Mouse (Mus musculus): Measurements from ENCODE around the gene Plekhb2. TPM values are rescaled to one million over a fixed set of nuclear protein-coding genes. Genes with fewer than 3 reads are reported as not detected.

The Plekhb2 gene
- polyA plus RNA-seq, 1 experiment from 2014 or later, result 57.3 TPM

- ATAC-seq (ENCODE audit: insufficient read depth, low FRiP score, low TSS enrichment), result no peak
- H3K9ac ChIP-seq (ENCODE audit: low read length), result no peak overlapping the region
- 77% methylated on average over 12 of the region's 12 CpGs for WGBS
- no peak overlapping the region for H3K27ac ChIP-seq (ENCODE audit: low read depth, low read length)
- DNase-seq (ENCODE audit: low spot score), result no peak
- no peaks in the 10 kb centered on the region for H3K27me3 ChIP-seq (ENCODE audit: control insufficient read depth, insufficient read depth, low read length)
- H3K4me2 ChIP-seq (ENCODE audit: low read depth), result no peak overlapping the region
- no peaks in the 10 kb centered on the region for H3K4me1 ChIP-seq (ENCODE audit: control insufficient read depth, insufficient read depth, low read length)
- no peaks in the 10 kb centered on the region for H3K36me3 ChIP-seq (ENCODE audit: control insufficient read depth, insufficient read depth, low read length)
- no peak overlapping the region for H3K4me3 ChIP-seq (ENCODE audit: low read depth, low read length)
- no peaks in the 10 kb centered on the region for H3K9me3 ChIP-seq (ENCODE audit: control insufficient read depth, low read length)
Observed at GRCm38 (mm10) chr1:34855056-34855739, 5.4 kb downstream of the Plekhb2 start.

DNA sequence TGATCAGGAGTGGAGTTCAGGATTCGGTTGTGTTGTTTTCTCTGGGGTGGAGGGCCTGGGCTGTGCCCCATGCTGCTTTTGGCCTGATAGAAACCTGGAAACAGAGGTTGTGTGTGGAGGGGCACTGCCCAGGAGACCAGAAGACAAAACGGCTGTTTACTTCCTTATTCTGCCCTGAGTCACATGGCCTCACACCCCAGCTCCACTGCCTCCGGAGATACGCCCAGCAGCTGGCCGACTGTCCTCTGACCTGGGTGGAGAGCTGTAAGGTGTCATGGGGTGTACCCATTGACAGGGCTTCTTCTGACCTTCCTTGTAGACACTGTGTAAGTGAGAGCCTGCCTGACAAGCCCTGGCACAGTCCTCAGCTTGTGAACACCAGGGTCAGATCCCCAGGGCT is 8.9 kb downstream of the Plekhb2 start:
- 71% methylated on average over 5 of the region's 5 CpGs for WGBS
- no peaks in the 10 kb centered on the region for H3K9me3 ChIP-seq (ENCODE audit: control insufficient read depth, low read length)
- no peak overlapping the region for H3K4me3 ChIP-seq (ENCODE audit: low read depth, low read length)
- H3K36me3 ChIP-seq (ENCODE audit: control insufficient read depth, insufficient read depth, low read length), result peaks cover 4% of the 10 kb centered on the region; the same call in 1 of the 2 replicates
- no peaks in the 10 kb centered on the region for H3K4me1 ChIP-seq (ENCODE audit: control insufficient read depth, insufficient read depth, low read length)
- H3K9ac ChIP-seq (ENCODE audit: low read length), result no peak overlapping the region
- ATAC-seq (ENCODE audit: insufficient read depth, low FRiP score, low TSS enrichment) (no peak), DNase-seq (ENCODE audit: low spot score) (no peak)
- no peak overlapping the region for H3K27ac ChIP-seq (ENCODE audit: low read depth, low read length)
- no peak overlapping the region for H3K4me2 ChIP-seq (ENCODE audit: low read depth)
- no peaks in the 10 kb centered on the region for H3K27me3 ChIP-seq (ENCODE audit: control insufficient read depth, insufficient read depth, low read length)

DNA sequence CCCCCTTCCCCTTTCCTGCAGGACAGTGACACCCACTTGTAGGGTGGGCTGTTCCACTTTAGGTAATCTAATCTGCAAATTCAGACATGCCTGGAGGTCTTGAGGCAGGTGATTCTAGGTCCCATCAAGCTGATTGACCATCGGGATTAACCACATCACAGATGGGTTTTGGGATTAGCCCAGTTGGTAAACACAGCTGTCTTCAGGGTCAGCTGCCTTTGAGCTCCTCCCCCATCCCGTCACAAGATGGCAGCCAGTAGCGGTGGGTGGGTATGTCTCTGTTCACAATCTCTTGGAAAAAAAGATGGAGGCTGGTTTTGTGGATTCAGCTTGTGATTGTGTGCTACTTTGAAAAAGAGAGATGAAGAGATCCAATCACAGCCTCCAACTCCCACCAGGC is 10.0 kb downstream of the Plekhb2 start:
- DNase-seq (ENCODE audit: low spot score), result no peak
- H3K27ac ChIP-seq (ENCODE audit: low read depth, low read length), result no peak overlapping the region
- no peak overlapping the region for H3K9ac ChIP-seq (ENCODE audit: low read length)
- WGBS, result 88% methylated on average over 3 of the region's 3 CpGs
- ATAC-seq (ENCODE audit: insufficient read depth, low FRiP score, low TSS enrichment), result no peak
- H3K9me3 ChIP-seq (ENCODE audit: control insufficient read depth, low read length), result no peaks in the 10 kb centered on the region
- H3K4me3 ChIP-seq (ENCODE audit: low read depth, low read length), result no peak overlapping the region
- H3K27me3 ChIP-seq (ENCODE audit: control insufficient read depth, insufficient read depth, low read length), result no peaks in the 10 kb centered on the region
- H3K4me1 ChIP-seq (ENCODE audit: control insufficient read depth, insufficient read depth, low read length), result no peaks in the 10 kb centered on the region
- no peak overlapping the region for H3K4me2 ChIP-seq (ENCODE audit: low read depth)
- peaks cover 4% of the 10 kb centered on the region; the same call in 1 of the 2 replicates for H3K36me3 ChIP-seq (ENCODE audit: control insufficient read depth, insufficient read depth, low read length)

- WGBS, result 85% methylated on average over 7 of the region's 7 CpGs
- H3K27ac ChIP-seq (ENCODE audit: low read depth, low read length), result no peak overlapping the region
- ATAC-seq (ENCODE audit: insufficient read depth, low FRiP score, low TSS enrichment), result no peak
Observed at GRCm38 (mm10) chr1:34860205-34860604, 10.4 kb downstream of the Plekhb2 start.

GRCm38 (mm10) chr1:34862877-34863276 is 13.1 kb downstream of the Plekhb2 start:
- H3K9ac ChIP-seq (ENCODE audit: low read length), result no peak overlapping the region
- H3K9me3 ChIP-seq (ENCODE audit: control insufficient read depth, low read length), result no peaks in the 10 kb centered on the region
- no peaks in the 10 kb centered on the region for H3K4me1 ChIP-seq (ENCODE audit: control insufficient read depth, insufficient read depth, low read length)
- no peaks in the 10 kb centered on the region for H3K27me3 ChIP-seq (ENCODE audit: control insufficient read depth, insufficient read depth, low read length)
- H3K4me3 ChIP-seq (ENCODE audit: low read depth, low read length), result no peak overlapping the region
- ATAC-seq (ENCODE audit: insufficient read depth, low FRiP score, low TSS enrichment) (no peak), DNase-seq (ENCODE audit: low spot score) (no peak)
- H3K4me2 ChIP-seq (ENCODE audit: low read depth), result no peak overlapping the region
- WGBS, result 95% methylated on average over 13 of the region's 13 CpGs
- no peak overlapping the region for H3K27ac ChIP-seq (ENCODE audit: low read depth, low read length)
- peaks cover 4% of the 10 kb centered on the region; the same call in 1 of the 2 replicates for H3K36me3 ChIP-seq (ENCODE audit: control insufficient read depth, insufficient read depth, low read length)

More at GRCm38 (mm10) chr1:34860205-34860604, 10.4 kb downstream of the Plekhb2 start:
- Histone ChIP-seq H3K4me3 (ENCODE audit: low read depth, low read length) (no peak overlapping the region), H3K9ac (ENCODE audit: low read length) (no peak overlapping the region), H3K4me2 (ENCODE audit: low read depth) (no peak overlapping the region), H3K36me3 (ENCODE audit: control insufficient read depth, insufficient read depth, low read length) (peaks cover 4% of the 10 kb centered on the region; the same call in 1 of the 2 replicates), H3K4me1 (ENCODE audit: control insufficient read depth, insufficient read depth, low read length) (no peaks in the 10 kb centered on the region), H3K9me3 (ENCODE audit: control insufficient read depth, low read length) (no peaks in the 10 kb centered on the region), H3K27me3 (ENCODE audit: control insufficient read depth, insufficient read depth, low read length) (no peaks in the 10 kb centered on the region)
- no peak for DNase-seq (ENCODE audit: low spot score)

DNA sequence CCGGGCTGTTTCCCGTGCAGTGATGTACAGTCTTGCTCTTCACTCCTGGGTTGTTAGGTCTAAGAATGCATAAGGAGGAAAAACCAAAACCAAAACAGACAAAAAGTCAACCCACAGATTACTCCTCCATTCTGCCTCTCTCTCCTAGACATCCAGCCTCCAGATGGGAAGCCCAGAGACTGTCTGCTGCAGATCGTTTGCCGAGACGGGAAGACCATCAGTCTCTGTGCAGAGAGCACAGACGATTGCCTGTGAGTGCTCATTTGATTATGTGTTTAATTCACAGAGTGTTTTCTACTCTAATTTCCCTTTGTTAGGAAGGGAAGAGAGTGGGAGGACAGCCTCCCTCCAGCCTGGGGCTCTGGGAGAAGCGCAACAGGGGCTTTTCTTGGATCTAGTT is 13.5 kb downstream of the Plekhb2 start:
- H3K9me3 ChIP-seq (ENCODE audit: control insufficient read depth, low read length), result no peaks in the 10 kb centered on the region
- WGBS, result 94% methylated on average over 7 of the region's 7 CpGs
- H3K4me1 ChIP-seq (ENCODE audit: control insufficient read depth, insufficient read depth, low read length), result no peaks in the 10 kb centered on the region
- H3K4me3 ChIP-seq (ENCODE audit: low read depth, low read length), result no peak overlapping the region
- no peak overlapping the region for H3K9ac ChIP-seq (ENCODE audit: low read length)
- no peak for ATAC-seq (ENCODE audit: insufficient read depth, low FRiP score, low TSS enrichment)
- H3K4me2 ChIP-seq (ENCODE audit: low read depth), result no peak overlapping the region
- H3K27ac ChIP-seq (ENCODE audit: low read depth, low read length), result no peak overlapping the region
- no peak for DNase-seq (ENCODE audit: low spot score)
- peaks cover 4% of the 10 kb centered on the region; the same call in 1 of the 2 replicates for H3K36me3 ChIP-seq (ENCODE audit: control insufficient read depth, insufficient read depth, low read length)
- no peaks in the 10 kb centered on the region for H3K27me3 ChIP-seq (ENCODE audit: control insufficient read depth, insufficient read depth, low read length)

DNA sequence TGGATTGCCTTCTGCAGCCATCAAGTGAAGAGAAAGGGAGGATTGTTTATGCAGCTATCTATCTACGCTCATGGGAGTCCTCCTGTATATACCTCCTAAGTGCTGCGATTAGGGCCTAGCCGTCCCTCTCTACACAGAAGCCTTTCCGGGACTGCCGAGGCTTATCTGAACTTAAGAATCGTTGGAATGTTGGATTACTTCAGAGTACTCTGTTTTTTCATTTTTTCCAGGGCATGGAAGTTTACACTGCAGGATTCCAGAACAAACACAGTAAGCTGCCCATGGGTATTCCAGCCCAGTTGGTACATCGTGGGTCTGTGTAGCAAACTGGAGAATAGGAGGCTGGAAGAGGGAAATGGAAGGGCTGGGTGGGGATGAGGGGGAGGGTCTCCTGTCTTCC is 14.5 kb downstream of the Plekhb2 start:
- WGBS, result 93% methylated on average over 7 of the region's 7 CpGs
- no peak overlapping the region for H3K4me2 ChIP-seq (ENCODE audit: low read depth)
- no peak overlapping the region for H3K27ac ChIP-seq (ENCODE audit: low read depth, low read length)
- H3K36me3 ChIP-seq (ENCODE audit: control insufficient read depth, insufficient read depth, low read length), result peaks cover 4% of the 10 kb centered on the region; the same call in 1 of the 2 replicates
- H3K4me1 ChIP-seq (ENCODE audit: control insufficient read depth, insufficient read depth, low read length), result no peaks in the 10 kb centered on the region
- no peak for ATAC-seq (ENCODE audit: insufficient read depth, low FRiP score, low TSS enrichment)
- H3K9me3 ChIP-seq (ENCODE audit: control insufficient read depth, low read length), result no peaks in the 10 kb centered on the region
- no peak overlapping the region for H3K9ac ChIP-seq (ENCODE audit: low read length)
- no peak for DNase-seq (ENCODE audit: low spot score)
- no peaks in the 10 kb centered on the region for H3K27me3 ChIP-seq (ENCODE audit: control insufficient read depth, insufficient read depth, low read length)
- no peak overlapping the region for H3K4me3 ChIP-seq (ENCODE audit: low read depth, low read length)

GRCm38 (mm10) chr1:34865866-34866265 is 16.1 kb downstream of the Plekhb2 start:
- Histone ChIP-seq H3K27ac (ENCODE audit: low read depth, low read length) (no peak overlapping the region), H3K4me1 (ENCODE audit: control insufficient read depth, insufficient read depth, low read length) (no peaks in the 10 kb centered on the region), H3K9me3 (ENCODE audit: control insufficient read depth, low read length) (no peaks in the 10 kb centered on the region), H3K4me2 (ENCODE audit: low read depth) (no peak overlapping the region), H3K9ac (ENCODE audit: low read length) (no peak overlapping the region), H3K4me3 (ENCODE audit: low read depth, low read length) (no peak overlapping the region), H3K27me3 (ENCODE audit: control insufficient read depth, insufficient read depth, low read length) (no peaks in the 10 kb centered on the region), H3K36me3 (ENCODE audit: control insufficient read depth, insufficient read depth, low read length) (peaks cover 4% of the 10 kb centered on the region; the same call in 1 of the 2 replicates)
- 91% methylated on average over 9 of the region's 9 CpGs for WGBS
- DNase-seq (ENCODE audit: low spot score) (no peak), ATAC-seq (ENCODE audit: insufficient read depth, low FRiP score, low TSS enrichment) (no peak)
